Mouse (Mus musculus): ENCODE data around the gene Sv2b.

- no peak for TF ChIP-seq EP300 (IDR thresholded peaks at IDR 0.05)
- no peak for TF ChIP-seq CTCF (IDR thresholded peaks at IDR 0.05)
Measured at GRCm38 (mm10) chr7:75308457-75309312, at the start of gene Sv2b.
